Mouse (Mus musculus): Measurements from ENCODE around the gene Map3k9. TPM values are rescaled to one million over a fixed set of nuclear protein-coding genes. Genes with fewer than 3 reads are reported as not detected.

Map3k9 gene
- polyA plus RNA-seq, 1 experiment: 13.8 TPM

- TF ChIP-seq CTCF (IDR thresholded peaks at IDR 0.05; ENCODE audit: low read depth, low read length) (no peak), POLR2A (IDR thresholded peaks at IDR 0.05; ENCODE audit: insufficient read depth, low read length) (no peak), EP300 (IDR thresholded peaks at IDR 0.05; ENCODE audit: insufficient read depth, low read depth, low read length) (no peak)
- Histone ChIP-seq H3K36me3 (ENCODE audit: control insufficient read depth, insufficient read depth, low read length, poor library complexity, severe bottlenecking) (peaks cover 5% of the 10 kb centered on the region; the same call in 1 of the 2 replicates), H3K27ac (ENCODE audit: insufficient read depth, low read length) (no peak overlapping the region), H3K27me3 (ENCODE audit: control insufficient read depth, insufficient read depth, low read length, poor library complexity, severe bottlenecking) (no peaks in the 10 kb centered on the region), H3K9ac (ENCODE audit: low read depth, poor library complexity, severe bottlenecking) (no peak overlapping the region), H3K4me1 (ENCODE audit: control insufficient read depth, insufficient read depth, low read length) (no peaks in the 10 kb centered on the region), H3K4me3 (ENCODE audit: low read depth, low read length) (no peak overlapping the region), H3K9me3 (replicated peaks; ENCODE audit: control insufficient read depth, insufficient read depth, low read length, poor library complexity, severe bottlenecking) (no peaks in the 10 kb centered on the region)
Measured at GRCm38 (mm10) chr12:81765386-81765785, 15.6 kb downstream of the Map3k9 start.

GRCm38 (mm10) chr12:81764370-81764769 is 16.6 kb downstream of the Map3k9 start:
- H3K36me3 ChIP-seq (ENCODE audit: control insufficient read depth, insufficient read depth, low read length, poor library complexity, severe bottlenecking): peaks cover 5% of the 10 kb centered on the region; the same call in 1 of the 2 replicates
- H3K9ac ChIP-seq (ENCODE audit: low read depth, poor library complexity, severe bottlenecking): no peak overlapping the region
- H3K27me3 ChIP-seq (ENCODE audit: control insufficient read depth, insufficient read depth, low read length, poor library complexity, severe bottlenecking): no peaks in the 10 kb centered on the region
- H3K4me3 ChIP-seq (ENCODE audit: low read depth, low read length): no peak overlapping the region
- H3K4me1 ChIP-seq (ENCODE audit: control insufficient read depth, insufficient read depth, low read length): no peaks in the 10 kb centered on the region
- H3K27ac ChIP-seq (ENCODE audit: insufficient read depth, low read length): no peak overlapping the region
- no peaks in the 10 kb centered on the region for H3K9me3 ChIP-seq (replicated peaks; ENCODE audit: control insufficient read depth, insufficient read depth, low read length, poor library complexity, severe bottlenecking)
- TF ChIP-seq POLR2A (IDR thresholded peaks at IDR 0.05; ENCODE audit: insufficient read depth, low read length): no peak
- TF ChIP-seq CTCF (IDR thresholded peaks at IDR 0.05; ENCODE audit: low read depth, low read length): no peak
- no peak for TF ChIP-seq EP300 (IDR thresholded peaks at IDR 0.05; ENCODE audit: insufficient read depth, low read depth, low read length)

- no peak for TF ChIP-seq EP300 (IDR thresholded peaks at IDR 0.05; ENCODE audit: insufficient read depth, low read depth, low read length)
- TF ChIP-seq CTCF (IDR thresholded peaks at IDR 0.05; ENCODE audit: low read depth, low read length): no peak
- TF ChIP-seq POLR2A (IDR thresholded peaks at IDR 0.05; ENCODE audit: insufficient read depth, low read length): no peak
- H3K4me1 ChIP-seq (ENCODE audit: control insufficient read depth, insufficient read depth, low read length): no peaks in the 10 kb centered on the region
- no peaks in the 10 kb centered on the region; the same call in 1 of the 2 replicates for H3K36me3 ChIP-seq (ENCODE audit: control insufficient read depth, insufficient read depth, low read length, poor library complexity, severe bottlenecking)
- H3K27me3 ChIP-seq (ENCODE audit: control insufficient read depth, insufficient read depth, low read length, poor library complexity, severe bottlenecking): no peaks in the 10 kb centered on the region
- no peaks in the 10 kb centered on the region for H3K9me3 ChIP-seq (replicated peaks; ENCODE audit: control insufficient read depth, insufficient read depth, low read length, poor library complexity, severe bottlenecking)
- no peak overlapping the region for H3K9ac ChIP-seq (ENCODE audit: low read depth, poor library complexity, severe bottlenecking)
- no peak overlapping the region for H3K27ac ChIP-seq (ENCODE audit: insufficient read depth, low read length)
- H3K4me3 ChIP-seq (ENCODE audit: low read depth, low read length): no peak overlapping the region
Measured at GRCm38 (mm10) chr12:81754651-81755050, 26.3 kb downstream of the Map3k9 start.

- H3K27me3 ChIP-seq (ENCODE audit: control insufficient read depth, insufficient read depth, low read length, poor library complexity, severe bottlenecking): no peaks in the 10 kb centered on the region
- no peaks in the 10 kb centered on the region; the same call in 1 of the 2 replicates for H3K36me3 ChIP-seq (ENCODE audit: control insufficient read depth, insufficient read depth, low read length, poor library complexity, severe bottlenecking)
- H3K4me3 ChIP-seq (ENCODE audit: low read depth, low read length): no peak overlapping the region
- peaks cover 6% of the 10 kb centered on the region for H3K4me1 ChIP-seq (ENCODE audit: control insufficient read depth, insufficient read depth, low read length)
- TF ChIP-seq POLR2A (IDR thresholded peaks at IDR 0.05; ENCODE audit: insufficient read depth, low read length): no peak
- no peak for TF ChIP-seq EP300 (IDR thresholded peaks at IDR 0.05; ENCODE audit: insufficient read depth, low read depth, low read length)
- TF ChIP-seq CTCF (IDR thresholded peaks at IDR 0.05; ENCODE audit: low read depth, low read length): no peak
- H3K9me3 ChIP-seq (replicated peaks; ENCODE audit: control insufficient read depth, insufficient read depth, low read length, poor library complexity, severe bottlenecking): no peaks in the 10 kb centered on the region
- no peak overlapping the region for H3K27ac ChIP-seq (ENCODE audit: insufficient read depth, low read length)
- H3K9ac ChIP-seq (ENCODE audit: low read depth, poor library complexity, severe bottlenecking): no peak overlapping the region
Measured at GRCm38 (mm10) chr12:81751116-81751515, 29.9 kb downstream of the Map3k9 start.

- Histone ChIP-seq H3K9ac (ENCODE audit: low read depth, poor library complexity, severe bottlenecking) (no peak overlapping the region), H3K9me3 (replicated peaks; ENCODE audit: control insufficient read depth, insufficient read depth, low read length, poor library complexity, severe bottlenecking) (no peaks in the 10 kb centered on the region), H3K27ac (ENCODE audit: insufficient read depth, low read length) (no peak overlapping the region), H3K4me3 (ENCODE audit: low read depth, low read length) (no peak overlapping the region), H3K4me1 (ENCODE audit: control insufficient read depth, insufficient read depth, low read length) (peaks cover 6% of the 10 kb centered on the region), H3K36me3 (ENCODE audit: control insufficient read depth, insufficient read depth, low read length, poor library complexity, severe bottlenecking) (no peaks in the 10 kb centered on the region), H3K27me3 (ENCODE audit: control insufficient read depth, insufficient read depth, low read length, poor library complexity, severe bottlenecking) (no peaks in the 10 kb centered on the region)
- TF ChIP-seq CTCF (IDR thresholded peaks at IDR 0.05; ENCODE audit: low read depth, low read length): no peak
- no peak for TF ChIP-seq EP300 (IDR thresholded peaks at IDR 0.05; ENCODE audit: insufficient read depth, low read depth, low read length)
- no peak for TF ChIP-seq POLR2A (IDR thresholded peaks at IDR 0.05; ENCODE audit: insufficient read depth, low read length)
Measured at GRCm38 (mm10) chr12:81748918-81749317, 32.1 kb downstream of the Map3k9 start.

- H3K4me1 ChIP-seq (ENCODE audit: control insufficient read depth, insufficient read depth, low read length): peaks cover 6% of the 10 kb centered on the region
- H3K9me3 ChIP-seq (replicated peaks; ENCODE audit: control insufficient read depth, insufficient read depth, low read length, poor library complexity, severe bottlenecking): no peaks in the 10 kb centered on the region
- no peak overlapping the region for H3K27ac ChIP-seq (ENCODE audit: insufficient read depth, low read length)
- no peaks in the 10 kb centered on the region; the same call in 1 of the 2 replicates for H3K36me3 ChIP-seq (ENCODE audit: control insufficient read depth, insufficient read depth, low read length, poor library complexity, severe bottlenecking)
- no peak overlapping the region for H3K9ac ChIP-seq (ENCODE audit: low read depth, poor library complexity, severe bottlenecking)
- no peak overlapping the region for H3K4me3 ChIP-seq (ENCODE audit: low read depth, low read length)
- H3K27me3 ChIP-seq (ENCODE audit: control insufficient read depth, insufficient read depth, low read length, poor library complexity, severe bottlenecking): no peaks in the 10 kb centered on the region
- TF ChIP-seq EP300 (IDR thresholded peaks at IDR 0.05; ENCODE audit: insufficient read depth, low read depth, low read length) (no peak), CTCF (IDR thresholded peaks at IDR 0.05; ENCODE audit: low read depth, low read length) (no peak), POLR2A (IDR thresholded peaks at IDR 0.05; ENCODE audit: insufficient read depth, low read length) (no peak)
Measured at GRCm38 (mm10) chr12:81748021-81748576, 32.9 kb downstream of the Map3k9 start.

Measured in ES-Bruce4 (cell line).